Comparison of ENCODE assay signal across 13 mouse cellular contexts in genomic region chr4:154639591-154640442, GRCm38 (mm10). TPM values are rescaled to one million over a fixed set of nuclear protein-coding genes. Genes with fewer than 3 reads are reported as not detected.
DNase-seq lines count a peak whose midpoint lies in the region; ATAC-seq and TF ChIP-seq lines count a peak whose summit lies in the region.
"Had no signal": no experiment of that assay in that cellular context is flagged by ENCODE, and none has a peak within 500 bp of the region (broad histone marks: within the 10 kb centered on the region; RNA-seq: fewer than 3 reads in every experiment).

No protein-coding gene starts in this region.

- no peaks in the 10 kb centered on the region for H3K36me3 ChIP-seq in heart, embryonic 13.5 days
- H3K36me3 ChIP-seq in lung, embryonic 15.5 days = no peaks in the 10 kb centered on the region
- no peaks in the 10 kb centered on the region for H3K36me3 ChIP-seq in forebrain, embryonic 10.5 days (replicated peaks)
- H3K36me3 ChIP-seq in limb, embryonic 14.5 days (ENCODE audit: control insufficient read depth, insufficient read depth, low read length) = no peaks in the 10 kb centered on the region

- H3K9ac ChIP-seq in heart, embryonic 13.5 days = peak overlapping the region; percentile 99
- H3K9ac ChIP-seq in lung, embryonic 15.5 days = no peak overlapping the region
- H3K9ac ChIP-seq in limb, embryonic 14.5 days (ENCODE audit: low read depth, low read length, severe bottlenecking) = peak overlapping the region; percentile 89

- H3K4me1 ChIP-seq in heart, embryonic 13.5 days = peaks cover 54% of the 10 kb centered on the region
- peaks cover 19% of the 10 kb centered on the region for H3K4me1 ChIP-seq in lung, embryonic 15.5 days
- H3K4me1 ChIP-seq in forebrain, embryonic 10.5 days = peaks cover 90% of the 10 kb centered on the region
- H3K4me1 ChIP-seq in limb, embryonic 14.5 days (ENCODE audit: control insufficient read depth, insufficient read depth, low read length) = peaks cover 41% of the 10 kb centered on the region

- no peak for ATAC-seq in heart, embryonic 13.5 days (ENCODE audit: extremely low read depth, insufficient number of reproducible peaks, low FRiP score, low TSS enrichment)
- ATAC-seq in lung, embryonic 15.5 days (ENCODE audit: borderline replicate concordance, extremely low read depth, low FRiP score, low TSS enrichment) = no peak
- no peak for ATAC-seq in limb, embryonic 14.5 days (ENCODE audit: low FRiP score, low read depth)

- peak overlapping the region; percentile 84 for H3K4me3 ChIP-seq in heart, embryonic 13.5 days
- H3K4me3 ChIP-seq in lung, embryonic 15.5 days = no peak overlapping the region
- peak overlapping the region; percentile 91 for H3K4me3 ChIP-seq in forebrain, embryonic 10.5 days
- H3K4me3 ChIP-seq in limb, embryonic 14.5 days (replicated peaks; ENCODE audit: low read length) = peak overlapping the region; percentile 77
- H3K4me3 ChIP-seq: megakaryocyte, embryonic 14.5 days had no signal

- H3K9me3 ChIP-seq in heart, embryonic 13.5 days = no peaks in the 10 kb centered on the region
- H3K9me3 ChIP-seq in lung, embryonic 15.5 days = no peaks in the 10 kb centered on the region
- no peaks in the 10 kb centered on the region; the same call in 1 of the 2 replicates for H3K9me3 ChIP-seq in forebrain, embryonic 10.5 days
- H3K9me3 ChIP-seq in limb, embryonic 14.5 days (ENCODE audit: control insufficient read depth, low read length) = no peaks in the 10 kb centered on the region
- H3K9me3 ChIP-seq: megakaryocyte, embryonic 14.5 days had no signal

- peaks cover 86% of the 10 kb centered on the region for H3K27me3 ChIP-seq in heart, embryonic 13.5 days (replicated peaks)
- peaks cover 78% of the 10 kb centered on the region for H3K27me3 ChIP-seq in lung, embryonic 15.5 days
- peaks cover 98% of the 10 kb centered on the region for H3K27me3 ChIP-seq in forebrain, embryonic 10.5 days (ENCODE audit: poor library complexity, severe bottlenecking)
- H3K27me3 ChIP-seq in limb, embryonic 14.5 days (ENCODE audit: control insufficient read depth, insufficient read depth, low read length) = peaks cover 28% of the 10 kb centered on the region; the same call in 1 of the 2 replicates

- TF ChIP-seq POLR2A in limb, embryonic 14.5 days (IDR thresholded peaks at IDR 0.05; ENCODE audit: borderline replicate concordance, extremely low read depth, insufficient read depth, insufficient read length) = no peak

- H3K27ac ChIP-seq in heart, embryonic 13.5 days (replicated peaks) = no peak overlapping the region
- no peak overlapping the region for H3K27ac ChIP-seq in lung, embryonic 15.5 days
- H3K27ac ChIP-seq in forebrain, embryonic 10.5 days = peak overlapping the region; percentile 99
- peak overlapping the region; percentile 97 for H3K27ac ChIP-seq in limb, embryonic 14.5 days (replicated peaks; ENCODE audit: low read depth, low read length)

- WGBS in heart, embryonic 13.5 days = 26% methylated on average over 13 of the region's 13 CpGs
- WGBS in lung, embryonic 15.5 days = 15% methylated on average over 13 of the region's 13 CpGs
- WGBS in forebrain, embryonic 10.5 days = 4% methylated on average over 13 of the region's 13 CpGs
- WGBS in limb, embryonic 14.5 days = 17% methylated on average over 13 of the region's 13 CpGs

- no peak for DNase-seq in heart, adult 18-20 months
- DNase-seq in lung, postnatal 4 days = no peak
- no peak for DNase-seq in forebrain, embryonic 10.5 days (ENCODE audit: extremely low spot score, low spot score)
- DNase-seq in limb, embryonic 14.5 days (ENCODE audit: low spot score) = peak; percentile 2
- DNase-seq in yolk sac, embryonic 10.5 days (ENCODE audit: low spot score) = no peak
- DNase-seq in urinary bladder, postnatal 10 days (ENCODE audit: low spot score) = no peak
- DNase-seq: cerebellum, postnatal 25 days had no signal

- H3K4me2 ChIP-seq in heart, embryonic 13.5 days = peak overlapping the region; percentile 88
- peak overlapping the region; percentile 35 for H3K4me2 ChIP-seq in lung, embryonic 15.5 days
- peak overlapping the region; percentile 89 for H3K4me2 ChIP-seq in limb, embryonic 14.5 days (replicated peaks; ENCODE audit: low read depth, low read length, severe bottlenecking)

RNA-seq across cellular contexts. Expression of gene Prdm16, which starts 3.1 kb away (rescaled TPM):
- 15.3 and 19.3 TPM in 2 replicates for polyA plus RNA-seq in heart, embryonic 13.5 days (2015; fragmentation: Nextera tagmentation; extraction: Ambion mirVana)
- 10 to 100 TPM; 10.2 to 10.4 TPM for total RNA-seq in heart, adult 18-20 months (2021)
- 20.3 and 22.4 TPM in 2 replicates for polyA plus RNA-seq in lung, embryonic 15.5 days (2015; fragmentation: Nextera tagmentation; extraction: Ambion mirVana)
- polyA plus RNA-seq in forebrain, embryonic 10.5 days (2016; fragmentation: Nextera tagmentation; extraction: Ambion mirVana) = 40.1 and 43.1 TPM in 2 replicates
- 11.7 and 15.3 TPM in 2 replicates for polyA plus RNA-seq in limb, embryonic 14.5 days (2012; rRNA removed)
- polyA plus RNA-seq in limb, embryonic 14.5 days (2014; fragmentation: Nextera tagmentation; extraction: Ambion mirVana) = 25.6 and 40.0 TPM in 2 replicates
- polyA plus RNA-seq: C2C12 had no signal

RNA-seq across cellular contexts. Expression of gene Actrt2, which starts 27.9 kb away (rescaled TPM):
- polyA plus RNA-seq in heart, embryonic 13.5 days (2015; fragmentation: Nextera tagmentation; extraction: Ambion mirVana) = not detected in 2 replicates
- total RNA-seq in heart, adult 18-20 months (2021) = not detected
- polyA plus RNA-seq in lung, embryonic 15.5 days (2015; fragmentation: Nextera tagmentation; extraction: Ambion mirVana) = not detected in 2 replicates
- not detected in 2 replicates for polyA plus RNA-seq in forebrain, embryonic 10.5 days (2016; fragmentation: Nextera tagmentation; extraction: Ambion mirVana)
- polyA plus RNA-seq in limb, embryonic 14.5 days (2012; rRNA removed) = not detected in 2 replicates
- polyA plus RNA-seq in limb, embryonic 14.5 days (2014; fragmentation: Nextera tagmentation; extraction: Ambion mirVana) = not detected in 2 replicates
- total RNA-seq: liver, adult 2 months had no signal
- polyA plus RNA-seq: C2C12; large intestine, adult 2 months; liver, adult 2 months had no signal

Comparison
In these comparisons a context has a peak if more than half of its experiments do, and no peak if none do; other contexts are left out.
1. H3K27ac ChIP-seq: peak in forebrain, embryonic 10.5 days (single experiment) and limb, embryonic 14.5 days (single experiment); none in heart, embryonic 13.5 days (single experiment) and lung, embryonic 15.5 days (single experiment).
2. H3K4me2 ChIP-seq: peak in every context shown above with its lines; median percentile 89 in limb, embryonic 14.5 days; 88 in heart, embryonic 13.5 days; 35 in lung, embryonic 15.5 days.